ENCODE assay signal across 8 mouse cellular contexts in the genomic region with DNA sequence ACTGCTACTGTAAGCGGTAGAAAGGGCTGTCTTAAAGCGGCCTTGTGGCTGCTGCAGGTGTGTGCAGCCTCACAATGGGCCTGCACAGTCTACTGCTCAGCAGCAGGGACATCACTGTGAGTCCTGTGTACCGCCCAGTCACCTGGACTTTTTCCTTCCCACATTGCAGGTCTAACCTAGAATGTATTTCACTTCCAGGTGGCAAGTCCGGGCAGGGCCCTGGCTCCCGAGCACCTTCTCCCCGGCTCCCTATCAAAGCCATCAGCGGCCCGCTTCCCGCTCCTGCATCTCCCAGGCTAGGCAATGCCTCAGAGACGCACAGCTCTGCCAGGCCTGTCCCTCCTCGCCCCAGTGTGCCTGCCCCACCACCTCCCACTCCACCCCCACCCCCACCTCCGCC. TPM values are rescaled to one million over a fixed set of nuclear protein-coding genes. Genes with fewer than 3 reads are reported as not detected.
DNase-seq lines count a peak whose midpoint lies in the region; ATAC-seq and TF ChIP-seq lines count a peak whose summit lies in the region.

No protein-coding gene starts in this region.

- no peak overlapping the region for H3K27ac ChIP-seq in hindbrain, embryonic 11.5 days (ENCODE audit: low read depth, low read length)
- no peak overlapping the region for H3K27ac ChIP-seq in midbrain, embryonic 14.5 days (replicated peaks; ENCODE audit: low read depth, low read length)
- H3K27ac ChIP-seq in gastrocnemius, adult 2 months = no peak overlapping the region

- peak overlapping the region; percentile 57 for H3K4me2 ChIP-seq in hindbrain, embryonic 11.5 days (replicated peaks; ENCODE audit: low read depth, low read length)
- peak overlapping the region; percentile 54 for H3K4me2 ChIP-seq in midbrain, embryonic 14.5 days (ENCODE audit: low read length)

- intact Hi-C loops in left cerebral cortex, postnatal 14 days (cut with DNase I) = no loop called here
- intact Hi-C loops in gastrocnemius, adult 2 months (cut with DNase I) = no loop called here

- no peaks in the 10 kb centered on the region for H3K36me3 ChIP-seq in hindbrain, embryonic 11.5 days (ENCODE audit: control insufficient read depth, insufficient read depth, low read length)
- no peaks in the 10 kb centered on the region for H3K36me3 ChIP-seq in midbrain, embryonic 14.5 days (ENCODE audit: control insufficient read depth, insufficient read depth, low read length)

- ATAC-seq in hindbrain, embryonic 11.5 days (ENCODE audit: low FRiP score) = peak; percentile 51; the same call in 1 of the 2 replicates
- ATAC-seq in midbrain, embryonic 14.5 days (ENCODE audit: low FRiP score, low TSS enrichment) = peak; percentile 44; the same call in 1 of the 2 replicates
- no peak for ATAC-seq in megakaryocyte, adult 5-6 weeks (ENCODE audit: poor library complexity, severe bottlenecking)

- DNase-seq in kidney, postnatal 4 days = peak; percentile 25 to 36
- no peak for DNase-seq in kidney, adult 18-20 months
- peak; percentile 23 for DNase-seq in embryo, embryonic 11 days
- DNase-seq in hindbrain, embryonic 11.5 days (ENCODE audit: low spot score) = peak; percentile 26
- DNase-seq in midbrain, embryonic 14.5 days = peak; percentile 45
- DNase-seq in left cerebral cortex, postnatal 14 days (ENCODE audit: low spot score in 2 of 2) = no peak
- no peak for DNase-seq in gastrocnemius, adult 2 months

- WGBS in hindbrain, embryonic 11.5 days = 8% methylated on average over 11 of the region's 12 CpGs
- WGBS in midbrain, embryonic 14.5 days = 19% methylated on average over 11 of the region's 12 CpGs

- peak overlapping the region; percentile 28; the same call in 1 of the 2 replicates for H3K9ac ChIP-seq in hindbrain, embryonic 11.5 days (ENCODE audit: low read depth, low read length)
- H3K9ac ChIP-seq in midbrain, embryonic 14.5 days (replicated peaks; ENCODE audit: low read length) = peak overlapping the region; percentile 26; the same call in 1 of the 2 replicates

- no peaks in the 10 kb centered on the region for H3K9me3 ChIP-seq in hindbrain, embryonic 11.5 days (ENCODE audit: control insufficient read depth, low read length)
- H3K9me3 ChIP-seq in midbrain, embryonic 14.5 days (ENCODE audit: control insufficient read depth, low read length) = no peaks in the 10 kb centered on the region

- no peak for TF ChIP-seq CTCF in gastrocnemius, adult 2 months (IDR thresholded peaks at IDR 0.05)

- H3K27me3 ChIP-seq in hindbrain, embryonic 11.5 days (ENCODE audit: control insufficient read depth, insufficient read depth, low read length) = no peaks in the 10 kb centered on the region; the same call in none of the 2 replicates
- no peaks in the 10 kb centered on the region for H3K27me3 ChIP-seq in midbrain, embryonic 14.5 days (ENCODE audit: control insufficient read depth, insufficient read depth, low read length)

- H3K4me1 ChIP-seq in hindbrain, embryonic 11.5 days (replicated peaks; ENCODE audit: control insufficient read depth, insufficient read depth, low read length) = no peaks in the 10 kb centered on the region; the same call in 1 of the 2 replicates
- 0 out of 2 replicates have a peak, but pooled peaks cover 4% of the 10 kb centered on the region for H3K4me1 ChIP-seq in midbrain, embryonic 14.5 days (ENCODE audit: control insufficient read depth, insufficient read depth, low read length)

- peak overlapping the region; percentile 21 for H3K4me3 ChIP-seq in hindbrain, embryonic 11.5 days (ENCODE audit: low read depth, low read length)
- H3K4me3 ChIP-seq in midbrain, embryonic 14.5 days (replicated peaks; ENCODE audit: low read depth, low read length) = peak overlapping the region; percentile 19; the same call in 1 of the 2 replicates
- no peak overlapping the region for H3K4me3 ChIP-seq in gastrocnemius, adult 2 months

RNA-seq across cellular contexts. Expression of a gene that starts 55.6 kb away (rescaled TPM):
- 0.63 and 0.83 TPM in 2 replicates for polyA plus RNA-seq in hindbrain, embryonic 11.5 days (2014; fragmentation: Nextera tagmentation; extraction: Ambion mirVana)
- 4.8 and 5.0 TPM in 2 replicates for polyA plus RNA-seq in midbrain, embryonic 14.5 days (2014; fragmentation: Nextera tagmentation; extraction: Ambion mirVana)
- 10 to 100 TPM; 51.9 to 62.1 TPM for total RNA-seq in left cerebral cortex, postnatal 14 days (2021)
- not detected in 2 replicates for total RNA-seq in megakaryocyte, adult 5-6 weeks (2015)
- total RNA-seq in megakaryocyte, adult 5-6 weeks (2017) = 0.04 TPM in 1 of 2 replicates, not detected in the other
- total RNA-seq in gastrocnemius, adult 2 months (2021) = 10 to 100 TPM; 11.3 to 14.3 TPM

Comparison
In these comparisons a context has a peak if more than half of its experiments do, and no peak if none do; other contexts are left out.
1. DNase-seq: peak in kidney, postnatal 4 days (2 of 2), embryo, embryonic 11 days (single experiment), hindbrain, embryonic 11.5 days (single experiment) and midbrain, embryonic 14.5 days (single experiment); none in kidney, adult 18-20 months (single experiment), left cerebral cortex, postnatal 14 days (0 of 2) and gastrocnemius, adult 2 months (single experiment).
2. RNA of a gene that starts 55.6 kb away (total RNA-seq): 51.9 to 62.1 TPM in left cerebral cortex, postnatal 14 days and 11.3 to 14.3 TPM in gastrocnemius, adult 2 months; 0.04 TPM in megakaryocyte, adult 5-6 weeks; every median in the first group is over 10 times any median in the second.